Mouse (Mus musculus) embryonic facial prominence, embryonic 15.5 days (tissue): ENCODE measurements around the gene Wscd2. TPM values are rescaled to one million over a fixed set of nuclear protein-coding genes. Genes with fewer than 3 reads are reported as not detected.
A peak's percentile ranks its signal among the peaks of the same experiment; 100 is the strongest.

Experiments used
- ATAC-seq: fragments of 200-750 bp; cut with Nextera tagmentation; 2 replicates; pipeline ENCODE4 v1.8.0; 2017; ENCODE audit warnings: low read depth, moderate TSS enrichment; ENCODE audit not compliant: insufficient number of reproducible peaks, low FRiP score, low TSS enrichment
- H3K27ac ChIP-seq: fragments of 300-500 bp; sonication (generic); replicated peaks from 2 replicates; pipeline ENCODE4 v1.5.1; 2015; ENCODE audit warnings: mild to moderate bottlenecking, inconsistent platforms
- H3K27me3 ChIP-seq: fragments of 300-500 bp; sonication (generic); 2 replicates; pipeline ENCODE4 v1.6.1; 2015; ENCODE audit warnings: inconsistent platforms
- H3K36me3 ChIP-seq: fragments of 300-500 bp; sonication (generic); 2 replicates; pipeline ENCODE4 v1.6.1; 2015; ENCODE audit warnings: mild to moderate bottlenecking, inconsistent platforms
- H3K4me1 ChIP-seq: fragments of 300-500 bp; sonication (generic); 2 replicates; pipeline ENCODE4 v1.6.1; 2015; ENCODE audit warnings: inconsistent platforms
- H3K4me2 ChIP-seq: fragments of 300-500 bp; sonication (generic); replicated peaks from 2 replicates; pipeline ENCODE4 v1.6.1; 2015; ENCODE audit warnings: mild to moderate bottlenecking, inconsistent platforms
- H3K4me3 ChIP-seq: fragments of 300-500 bp; sonication (generic); replicated peaks from 2 replicates; pipeline ENCODE4 v1.5.1; 2015; ENCODE audit warnings: mild to moderate bottlenecking, inconsistent platforms
- H3K9ac ChIP-seq: fragments of 300-500 bp; sonication (generic); 2 replicates; pipeline ENCODE4 v1.6.1; 2015; ENCODE audit warnings: inconsistent platforms
- H3K9me3 ChIP-seq: fragments of 300-500 bp; sonication (generic); replicated peaks from 2 replicates; pipeline ENCODE4 v1.6.1; 2016; ENCODE audit warnings: inconsistent platforms
- whole genome bisulfite sequencing: fragments of 180-500 bp; shearing (Covaris S2); methylation state at CpG from one replicate; pipeline ENCODE4 v1.1.7; 2015; 5-methylcytosine and 5-hydroxymethylcytosine counted together
- polyA plus RNA-seq: library from polyadenylated mRNA; unstranded; fragments of >200 nt; fragmentation: Nextera tagmentation; extraction: Ambion mirVana; gene quantifications from 2 replicates; pipeline ENCODE4 v1.2.1, GENCODE M21; 2015

Wscd2 gene
- 13.2 and 14.7 TPM in 2 replicates for polyA plus RNA-seq

GRCm38 (mm10) chr5:113490033-113490432, at the start of gene Wscd2:
Gene Wscd2, plus strand, starts transcription at chr5:113490333.
- no peak for ATAC-seq
- Histone ChIP-seq H3K27ac (peak within 1 kb of the TSS; percentile 58), H3K9me3 (no peaks in the 10 kb centered on the region), H3K4me2 (peak within 1 kb of the TSS; percentile 66), H3K27me3 (0 out of 2 replicates have a peak, but pooled peaks cover 8% of the 10 kb centered on the region), H3K4me3 (peak within 1 kb of the TSS; percentile 61), H3K36me3 (no peaks in the 10 kb centered on the region), H3K9ac (peak within 1 kb of the TSS; percentile 69), H3K4me1 (peaks cover 38% of the 10 kb centered on the region)
- WGBS = 52% methylated on average over 6 of the region's 6 CpGs

- no peaks in the 10 kb centered on the region for H3K9me3 ChIP-seq
- no peak for ATAC-seq
- H3K4me1 ChIP-seq = no peaks in the 10 kb centered on the region
- no peak overlapping the region for H3K9ac ChIP-seq
- no peaks in the 10 kb centered on the region for H3K27me3 ChIP-seq
- no peaks in the 10 kb centered on the region for H3K36me3 ChIP-seq
- no peak overlapping the region for H3K27ac ChIP-seq
- 38% methylated on average over 3 of the region's 3 CpGs for WGBS
- H3K4me2 ChIP-seq = no peak overlapping the region
- H3K4me3 ChIP-seq = no peak overlapping the region
Measured at GRCm38 (mm10) chr5:113442180-113442579, 48.0 kb upstream of the Wscd2 start.

GRCm38 (mm10) chr5:113448023-113448734, 42.0 kb upstream of the Wscd2 start:
- no peak overlapping the region for H3K9ac ChIP-seq
- peaks cover 16% of the 10 kb centered on the region for H3K4me1 ChIP-seq
- 41% methylated on average over 9 of the region's 9 CpGs for WGBS
- H3K27me3 ChIP-seq = no peaks in the 10 kb centered on the region
- no peak overlapping the region for H3K4me3 ChIP-seq
- 0 out of 2 replicates have a peak, but pooled peaks cover 3% of the 10 kb centered on the region for H3K9me3 ChIP-seq
- H3K4me2 ChIP-seq = no peak overlapping the region
- H3K27ac ChIP-seq = no peak overlapping the region
- ATAC-seq = peak; percentile 63; the same call in 1 of the 2 replicates
- H3K36me3 ChIP-seq = no peaks in the 10 kb centered on the region

- Histone ChIP-seq H3K9ac (no peak overlapping the region), H3K36me3 (no peaks in the 10 kb centered on the region), H3K4me2 (no peak overlapping the region), H3K4me3 (no peak overlapping the region), H3K27me3 (no peaks in the 10 kb centered on the region), H3K27ac (no peak overlapping the region), H3K9me3 (0 out of 2 replicates have a peak, but pooled peaks cover 3% of the 10 kb centered on the region), H3K4me1 (peaks cover 22% of the 10 kb centered on the region)
- 74% methylated on average over 3 of the region's 3 CpGs for WGBS
- ATAC-seq = no peak
Measured at GRCm38 (mm10) chr5:113449336-113449735, 40.8 kb upstream of the Wscd2 start.

DNA sequence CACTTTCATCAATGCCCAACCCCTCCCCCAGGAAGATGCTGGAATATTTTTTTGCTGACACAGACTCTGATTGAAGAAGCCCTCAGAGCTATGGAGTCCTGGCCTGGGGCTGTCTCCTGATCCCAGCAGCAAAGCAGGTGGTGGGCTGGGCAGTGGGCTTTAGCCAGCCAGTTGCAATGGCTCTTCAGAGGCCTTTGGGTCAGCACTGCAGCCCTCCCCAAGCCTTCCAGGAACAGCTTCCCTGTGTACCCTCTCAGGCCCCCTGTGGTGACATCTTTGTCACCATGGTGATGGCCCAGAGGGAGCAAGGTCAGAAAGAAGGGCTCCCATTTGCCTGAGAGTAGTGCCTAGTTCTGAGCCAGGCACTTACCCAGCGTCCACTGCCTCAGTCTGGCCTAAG, 37.4 kb upstream of the Wscd2 start:
- Histone ChIP-seq H3K27me3 (no peaks in the 10 kb centered on the region), H3K36me3 (no peaks in the 10 kb centered on the region), H3K9ac (no peak overlapping the region), H3K4me2 (no peak overlapping the region), H3K4me3 (no peak overlapping the region), H3K4me1 (peaks cover 22% of the 10 kb centered on the region), H3K9me3 (0 out of 2 replicates have a peak, but pooled peaks cover 3% of the 10 kb centered on the region), H3K27ac (no peak overlapping the region)
- ATAC-seq = no peak
- WGBS = 17% methylated on average over 1 of the region's 1 CpGs

DNA sequence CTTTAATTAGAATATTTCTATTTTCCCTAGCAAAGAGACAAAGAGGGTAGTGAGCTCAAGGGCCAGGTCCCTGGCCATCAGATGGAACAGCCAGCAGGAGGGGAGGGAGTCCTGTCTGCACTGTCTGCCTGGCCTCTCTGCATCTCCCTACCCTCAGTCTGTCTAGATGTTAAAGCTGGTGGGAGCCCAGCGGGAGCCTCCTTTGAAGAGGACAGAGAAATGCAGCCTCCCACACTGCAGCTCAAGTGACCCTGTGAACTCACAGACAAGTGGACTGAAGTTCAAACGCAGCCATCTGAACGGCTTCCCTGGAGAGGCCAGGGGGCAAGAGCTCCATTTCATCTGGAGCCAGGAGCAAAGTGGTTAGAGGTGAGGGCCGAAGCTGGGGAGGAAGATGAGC, 36.8 kb upstream of the Wscd2 start:
- Histone ChIP-seq H3K4me3 (no peak overlapping the region), H3K36me3 (no peaks in the 10 kb centered on the region), H3K9me3 (0 out of 2 replicates have a peak, but pooled peaks cover 3% of the 10 kb centered on the region), H3K9ac (no peak overlapping the region), H3K27me3 (no peaks in the 10 kb centered on the region), H3K4me1 (peaks cover 16% of the 10 kb centered on the region), H3K4me2 (no peak overlapping the region), H3K27ac (no peak overlapping the region)
- 5% methylated on average over 4 of the region's 4 CpGs for WGBS
- ATAC-seq = no peak

DNA sequence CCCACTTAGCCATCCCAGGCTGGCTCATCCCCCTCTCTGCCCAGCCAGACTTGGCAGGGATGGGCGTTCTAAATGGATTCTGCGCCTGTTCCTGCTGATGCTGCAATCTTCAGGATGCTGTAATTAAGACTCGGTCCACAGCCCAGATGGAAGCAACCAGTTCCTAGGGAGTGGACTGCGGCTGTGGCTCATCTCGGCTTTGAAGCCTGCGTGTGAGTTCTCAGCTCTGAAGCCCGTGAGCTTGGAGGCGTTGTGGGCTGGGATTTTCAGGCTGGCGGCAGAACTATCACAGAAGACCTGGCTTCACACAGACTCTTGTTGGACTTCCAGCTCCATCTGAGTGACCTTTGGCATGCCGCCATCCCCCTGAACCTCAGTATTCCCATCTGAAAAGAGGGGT, 34.1 kb upstream of the Wscd2 start:
- no peak for ATAC-seq
- Histone ChIP-seq H3K27ac (no peak overlapping the region), H3K4me1 (peaks cover 14% of the 10 kb centered on the region), H3K36me3 (no peaks in the 10 kb centered on the region), H3K9me3 (no peaks in the 10 kb centered on the region), H3K9ac (no peak overlapping the region), H3K27me3 (peaks cover 11% of the 10 kb centered on the region; the same call in 1 of the 2 replicates), H3K4me3 (no peak overlapping the region), H3K4me2 (no peak overlapping the region)
- 73% methylated on average over 10 of the region's 10 CpGs for WGBS

GRCm38 (mm10) chr5:113456756-113457155, 33.4 kb upstream of the Wscd2 start:
- Histone ChIP-seq H3K27me3 (peaks cover 12% of the 10 kb centered on the region), H3K9ac (no peak overlapping the region), H3K36me3 (no peaks in the 10 kb centered on the region), H3K4me1 (peaks cover 18% of the 10 kb centered on the region), H3K27ac (no peak overlapping the region), H3K4me3 (no peak overlapping the region), H3K4me2 (no peak overlapping the region), H3K9me3 (no peaks in the 10 kb centered on the region)
- no peak for ATAC-seq
- WGBS = 85% methylated on average over 4 of the region's 4 CpGs

- H3K9me3 ChIP-seq = no peaks in the 10 kb centered on the region
- 82% methylated on average over 6 of the region's 6 CpGs for WGBS
- peaks cover 17% of the 10 kb centered on the region for H3K27me3 ChIP-seq
- no peak overlapping the region for H3K4me2 ChIP-seq
- no peaks in the 10 kb centered on the region for H3K36me3 ChIP-seq
- peaks cover 23% of the 10 kb centered on the region for H3K4me1 ChIP-seq
- no peak overlapping the region for H3K27ac ChIP-seq
- H3K4me3 ChIP-seq = no peak overlapping the region
- no peak for ATAC-seq
- no peak overlapping the region for H3K9ac ChIP-seq
Measured at GRCm38 (mm10) chr5:113457260-113457659, 32.9 kb upstream of the Wscd2 start.

DNA sequence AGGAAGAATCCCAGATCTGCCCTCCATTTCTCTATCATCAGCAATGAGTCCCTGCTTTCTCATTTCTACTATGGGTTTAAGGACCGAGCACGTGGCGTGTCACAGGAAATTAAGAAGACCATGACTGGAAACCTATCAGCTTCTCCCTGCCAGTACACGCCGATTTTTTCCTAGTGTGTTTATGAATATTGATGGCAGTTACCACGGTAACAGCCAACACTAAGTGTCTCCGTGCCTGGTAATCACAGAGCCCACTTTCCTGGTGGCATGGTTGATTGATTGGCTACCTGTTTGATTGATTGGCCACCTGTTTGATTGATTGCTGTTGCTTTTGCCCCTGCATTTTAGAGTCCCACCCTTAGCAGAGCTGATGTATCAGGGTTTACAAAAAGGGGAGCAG, 30.2 kb upstream of the Wscd2 start:
- Histone ChIP-seq H3K4me2 (no peak overlapping the region), H3K9ac (no peak overlapping the region), H3K36me3 (no peaks in the 10 kb centered on the region), H3K4me1 (peaks cover 16% of the 10 kb centered on the region), H3K4me3 (no peak overlapping the region), H3K9me3 (no peaks in the 10 kb centered on the region), H3K27ac (no peak overlapping the region), H3K27me3 (peaks cover 28% of the 10 kb centered on the region)
- no peak for ATAC-seq
- WGBS = 62% methylated on average over 7 of the region's 7 CpGs

- peaks cover 28% of the 10 kb centered on the region for H3K27me3 ChIP-seq
- H3K4me2 ChIP-seq = peak overlapping the region; percentile 3; the same call in 1 of the 2 replicates
- 11% methylated on average over 16 of the region's 16 CpGs for WGBS
- H3K9ac ChIP-seq = no peak overlapping the region
- no peaks in the 10 kb centered on the region for H3K36me3 ChIP-seq
- H3K4me1 ChIP-seq = peaks cover 21% of the 10 kb centered on the region
- H3K4me3 ChIP-seq = no peak overlapping the region
- ATAC-seq = no peak
- no peaks in the 10 kb centered on the region for H3K9me3 ChIP-seq
- H3K27ac ChIP-seq = no peak overlapping the region
Measured at GRCm38 (mm10) chr5:113461582-113461981, 28.6 kb upstream of the Wscd2 start.
